ENCODE assay signal across 8 mouse cellular contexts in genomic region chr3:69005338-69006245, GRCm38 (mm10). TPM values are rescaled to one million over a fixed set of nuclear protein-coding genes. Genes with fewer than 3 reads are reported as not detected.
A peak's percentile ranks its signal among the peaks of the same experiment; 100 is the strongest.
DNase-seq lines count a peak whose midpoint lies in the region; ATAC-seq and TF ChIP-seq lines count a peak whose summit lies in the region.

No protein-coding gene starts in this region.

- intact Hi-C loops in gastrocnemius, adult 2 months (cut with DNase I) = no loop called here
- intact Hi-C loops in left cerebral cortex, postnatal 36 days (cut with DNase I) = no loop called here

- peak overlapping the region; percentile 98 for H3K27ac ChIP-seq in gastrocnemius, adult 2 months
- H3K27ac ChIP-seq in hindbrain, embryonic 16.5 days (ENCODE audit: low read depth, low read length) = peak overlapping the region; percentile 86

- no peaks in the 10 kb centered on the region for H3K36me3 ChIP-seq in hindbrain, embryonic 16.5 days (ENCODE audit: control insufficient read depth, insufficient read depth, low read length)

- peak; percentile 81 for DNase-seq in ZHBTc4 (ENCODE audit: low read depth, low spot score)
- DNase-seq in cerebellum, postnatal 36 days = peak; percentile 27 to 32
- DNase-seq in gastrocnemius, adult 2 months = peak; percentile 58
- DNase-seq in left cerebral cortex, postnatal 36 days (ENCODE audit: low spot score in 2 of 2) = peak; percentile 16 to 20
- DNase-seq in mesoderm, embryonic 11.5 days (ENCODE audit: low read depth, low spot score) = peak; percentile 48
- DNase-seq in right cerebral cortex, postnatal 25 days = peak; percentile 23
- DNase-seq in urinary bladder, postnatal 4 days (ENCODE audit: low spot score in 2 of 2) = peak; percentile 40 to 65

- peak; percentile 25; the same call in 1 of the 2 replicates for TF ChIP-seq CTCF in gastrocnemius, adult 2 months (IDR thresholded peaks at IDR 0.05)

- peak; percentile 65 for ATAC-seq in hindbrain, embryonic 16.5 days

- peak overlapping the region; percentile 94 for H3K4me2 ChIP-seq in hindbrain, embryonic 16.5 days (ENCODE audit: low read length)

- no peaks in the 10 kb centered on the region for H3K27me3 ChIP-seq in hindbrain, embryonic 16.5 days (replicated peaks; ENCODE audit: control insufficient read depth, insufficient read depth, low read length)

- H3K4me3 ChIP-seq in gastrocnemius, adult 2 months = peak overlapping the region; percentile 97
- H3K4me3 ChIP-seq in hindbrain, embryonic 16.5 days (ENCODE audit: low read length) = peak overlapping the region; percentile 96

- peaks cover 11% of the 10 kb centered on the region for H3K4me1 ChIP-seq in hindbrain, embryonic 16.5 days (ENCODE audit: control insufficient read depth, insufficient read depth, low read depth, low read length)

- H3K9ac ChIP-seq in hindbrain, embryonic 16.5 days (ENCODE audit: low read depth, low read length) = peak overlapping the region; percentile 75

- no peaks in the 10 kb centered on the region for H3K9me3 ChIP-seq in hindbrain, embryonic 16.5 days (ENCODE audit: control insufficient read depth, low read length)

- under 1% methylated on average over 72 of the region's 72 CpGs for WGBS in hindbrain, embryonic 16.5 days

RNA-seq across cellular contexts. Expression of gene Smc4, which starts 1.1 kb away (rescaled TPM):
- total RNA-seq in gastrocnemius, adult 2 months (2021) = 1 to 10 TPM; 4.8 to 6.7 TPM
- polyA plus RNA-seq in hindbrain, embryonic 16.5 days (2015; fragmentation: Nextera tagmentation; extraction: Ambion mirVana) = 36.1 and 37.5 TPM in 2 replicates
- total RNA-seq in left cerebral cortex, postnatal 36 days (2021) = 1 to 10 TPM; 5.1 to 6.1 TPM

RNA-seq across cellular contexts. Expression of gene Ift80, which starts 1.2 kb away (rescaled TPM):
- 1 to 10 TPM; 5.2 to 5.7 TPM for total RNA-seq in gastrocnemius, adult 2 months (2021)
- 7.8 and 9.1 TPM in 2 replicates for polyA plus RNA-seq in hindbrain, embryonic 16.5 days (2015; fragmentation: Nextera tagmentation; extraction: Ambion mirVana)
- total RNA-seq in left cerebral cortex, postnatal 36 days (2021) = 10 to 100 TPM; 22.5 to 23.6 TPM

RNA-seq across cellular contexts. Expression of gene Trim59, which starts 39.0 kb away (rescaled TPM):
- total RNA-seq in gastrocnemius, adult 2 months (2021) = under 1 TPM; 0.50 to 0.69 TPM
- 32.0 and 36.4 TPM in 2 replicates for polyA plus RNA-seq in hindbrain, embryonic 16.5 days (2015; fragmentation: Nextera tagmentation; extraction: Ambion mirVana)
- 10 to 100 TPM; 10.3 to 10.4 TPM for total RNA-seq in left cerebral cortex, postnatal 36 days (2021)

Comparison
In these comparisons a context has a peak if more than half of its experiments do, and no peak if none do; other contexts are left out.
1. Peak in every context shown above with its lines: DNase-seq, ATAC-seq, H3K4me3 ChIP-seq and H3K27ac ChIP-seq.
2. DNase-seq: peak in every context shown above with its lines; median percentile 81 in ZHBTc4; 58 in gastrocnemius, adult 2 months; 52 in urinary bladder, postnatal 4 days; 48 in mesoderm, embryonic 11.5 days; 30 in cerebellum, postnatal 36 days; 23 in right cerebral cortex, postnatal 25 days; 18 in left cerebral cortex, postnatal 36 days.
3. RNA of gene Trim59, which starts 39.0 kb away (total RNA-seq): 10.3 to 10.4 TPM in left cerebral cortex, postnatal 36 days; 0.50 to 0.69 TPM in gastrocnemius, adult 2 months; every median in the first group is over 4 times any median in the second.